22 mouse cellular contexts compared by ENCODE assay signal in the genomic region with DNA sequence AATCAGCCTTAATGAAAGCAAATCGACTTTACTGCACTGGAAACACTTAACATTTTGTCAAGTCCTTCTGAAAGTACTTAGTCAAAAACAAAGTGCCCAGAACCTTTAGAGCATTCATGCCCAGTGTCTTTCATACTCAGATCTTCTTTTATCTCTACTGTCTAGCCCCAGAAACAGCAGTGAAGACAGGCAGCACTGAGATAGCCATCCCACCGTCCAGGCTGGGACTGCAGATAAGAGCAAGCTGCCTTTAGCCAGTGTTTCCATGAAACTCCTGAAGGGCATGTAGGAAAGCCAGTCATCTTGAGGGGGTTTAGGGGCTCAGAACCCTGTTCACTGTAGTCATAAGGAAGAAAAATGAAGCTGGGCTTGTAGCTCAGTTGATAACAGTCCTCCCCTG. TPM values are rescaled to one million over a fixed set of nuclear protein-coding genes. Genes with fewer than 3 reads are reported as not detected.
DNase-seq lines count a peak whose midpoint lies in the region; ATAC-seq lines count a peak whose summit lies in the region.
"Had no signal": no experiment of that assay in that cellular context is flagged by ENCODE, and none has a peak within 500 bp of the region (broad histone marks: within the 10 kb centered on the region; RNA-seq: fewer than 3 reads in every experiment).

No protein-coding gene starts in this region.

- no peak overlapping the region for H3K27ac ChIP-seq in liver, embryonic 11.5 days (ENCODE audit: low read depth, low read length)
- H3K27ac ChIP-seq in liver, embryonic 15.5 days (replicated peaks) = 0 out of 2 replicates have a peak overlapping the region, but pooled peaks have one; percentile 10
- H3K27ac ChIP-seq: embryonic facial prominence, embryonic 13.5 days; gastrocnemius, adult 2 months had no signal

- no peaks in the 10 kb centered on the region for H3K27me3 ChIP-seq in liver, embryonic 11.5 days (replicated peaks; ENCODE audit: control insufficient read depth, insufficient read depth, low read length)
- H3K27me3 ChIP-seq in liver, embryonic 15.5 days = no peaks in the 10 kb centered on the region
- H3K27me3 ChIP-seq: CH12.LX; embryonic facial prominence, embryonic 13.5 days had no signal

- intact Hi-C loops in heart, postnatal 25 days (cut with DNase I) = no loop called here

- no peak overlapping the region for H3K9ac ChIP-seq in liver, embryonic 11.5 days (ENCODE audit: low read depth, low read length)
- H3K9ac ChIP-seq in liver, embryonic 15.5 days = no peak overlapping the region
- H3K9ac ChIP-seq: embryonic facial prominence, embryonic 13.5 days; heart, embryonic 12.5 days had no signal

- H3K9me3 ChIP-seq in liver, embryonic 11.5 days (ENCODE audit: control insufficient read depth, low read length) = no peaks in the 10 kb centered on the region
- H3K9me3 ChIP-seq in liver, embryonic 15.5 days (replicated peaks) = no peaks in the 10 kb centered on the region
- H3K9me3 ChIP-seq: embryonic facial prominence, embryonic 13.5 days; heart, embryonic 12.5 days had no signal

- H3K36me3 ChIP-seq in liver, embryonic 11.5 days (ENCODE audit: control insufficient read depth, insufficient read depth, low read length) = no peaks in the 10 kb centered on the region
- H3K36me3 ChIP-seq in liver, embryonic 15.5 days (replicated peaks) = no peaks in the 10 kb centered on the region
- H3K36me3 ChIP-seq: embryonic facial prominence, embryonic 13.5 days; heart, embryonic 12.5 days had no signal

- DNase-seq in c-Kit-positive CD71-positive TER-119-negative erythroid progenitor cells, embryonic 14.5 days (ENCODE audit: low read depth) = peak; percentile 28
- no peak for DNase-seq in liver, embryonic 11.5 days (ENCODE audit: low spot score)
- DNase-seq in heart, postnatal 25 days (ENCODE audit: low spot score) = no peak
- DNase-seq in spleen, postnatal 10 days (ENCODE audit: low spot score in 2 of 2) = no peak
- DNase-seq: adrenal gland, adult 2 months; adrenal gland, postnatal 25 days; cerebellum, adult 11 months; cerebellum, adult 8-10 months; cerebellum, postnatal 36 days; gastrocnemius, adult 2 months; gastrocnemius, postnatal 25 days; heart, postnatal 36 days had no signal

- peak; percentile 86 for ATAC-seq in liver, embryonic 11.5 days (replicated peaks; ENCODE audit: low FRiP score)
- peak; percentile 76 for ATAC-seq in liver, embryonic 15.5 days (ENCODE audit: insufficient read depth)
- no peak for ATAC-seq in megakaryocyte, adult 5-6 weeks (ENCODE audit: poor library complexity, severe bottlenecking)
- ATAC-seq: forebrain, embryonic 14.5 days; hindbrain, embryonic 16.5 days had no signal

- H3K4me1 ChIP-seq in liver, embryonic 11.5 days (replicated peaks; ENCODE audit: control insufficient read depth, insufficient read depth, low read length) = peaks cover 15% of the 10 kb centered on the region
- peaks cover 45% of the 10 kb centered on the region for H3K4me1 ChIP-seq in liver, embryonic 15.5 days (replicated peaks)
- H3K4me1 ChIP-seq: embryonic facial prominence, embryonic 13.5 days; heart, embryonic 12.5 days had no signal

- 49% methylated on average over 2 of the region's 2 CpGs for whole genome bisulfite sequencing in liver, embryonic 11.5 days
- 25% methylated on average over 2 of the region's 2 CpGs for WGBS in liver, embryonic 15.5 days (ENCODE audit: insufficient replicate concordance)

- peak overlapping the region; percentile 3; the same call in 1 of the 2 replicates for H3K4me2 ChIP-seq in liver, embryonic 11.5 days
- peak overlapping the region; percentile 33; the same call in 1 of the 2 replicates for H3K4me2 ChIP-seq in liver, embryonic 15.5 days
- H3K4me2 ChIP-seq: embryonic facial prominence, embryonic 13.5 days; heart, embryonic 12.5 days had no signal

- H3K4me3 ChIP-seq in liver, embryonic 11.5 days (ENCODE audit: low read depth, low read length) = no peak overlapping the region
- H3K4me3 ChIP-seq in liver, embryonic 15.5 days (replicated peaks) = no peak overlapping the region
- H3K4me3 ChIP-seq: embryonic facial prominence, embryonic 13.5 days; gastrocnemius, adult 2 months; heart, embryonic 12.5 days had no signal

RNA-seq across cellular contexts. Expression of a gene that starts 14.7 kb away (rescaled TPM):
- polyA plus RNA-seq in liver, embryonic 11.5 days (2014; fragmentation: Nextera tagmentation; extraction: Ambion mirVana) = not detected in 2 replicates
- polyA plus RNA-seq in liver, embryonic 15.5 days (2015; fragmentation: Nextera tagmentation; extraction: Ambion mirVana) = not detected in 2 replicates
- under 1 TPM; 0.08 to 0.11 TPM for total RNA-seq in heart, postnatal 25 days (2021)
- not detected in 2 replicates for total RNA-seq in megakaryocyte, adult 5-6 weeks (2015)
- total RNA-seq in megakaryocyte, adult 5-6 weeks (2017) = not detected in 2 replicates
- total RNA-seq: CH12.LX; granulocyte monocyte progenitor cell, adult 5-6 weeks had no signal
- polyA plus RNA-seq: forebrain, embryonic 14.5 days; heart, embryonic 12.5 days; heart, embryonic 16.5 days; hindbrain, embryonic 11.5 days; hindbrain, embryonic 16.5 days had no signal

RNA-seq across cellular contexts. Expression of a gene that starts 51.9 kb away (rescaled TPM):
- 24.0 and 24.8 TPM in 2 replicates for polyA plus RNA-seq in liver, embryonic 11.5 days (2014; fragmentation: Nextera tagmentation; extraction: Ambion mirVana)
- 4.4 and 5.9 TPM in 2 replicates for polyA plus RNA-seq in liver, embryonic 15.5 days (2015; fragmentation: Nextera tagmentation; extraction: Ambion mirVana)
- total RNA-seq in heart, postnatal 25 days (2021) = 1 to 10 TPM; 3.8 to 4.7 TPM
- total RNA-seq in megakaryocyte, adult 5-6 weeks (2015) = 13.9 and 15.1 TPM in 2 replicates
- total RNA-seq in megakaryocyte, adult 5-6 weeks (2017) = 10.2 and 11.5 TPM in 2 replicates
